Mouse (Mus musculus) ES-E14 (cell line): ENCODE measurements around the gene Ccdc88c.

Source experiments
- CHD2 ChIP-seq: IDR thresholded peaks from 2 replicates; pipeline ENCODE4 v1.6.1; 2014; ENCODE audit warnings: mild to moderate bottlenecking, low read depth, low read length, inconsistent platforms
- HCFC1 ChIP-seq: IDR thresholded peaks from 2 replicates; pipeline ENCODE4 v1.6.1; 2012; ENCODE audit warnings: low read length, inconsistent platforms, borderline replicate concordance; ENCODE audit not compliant: insufficient read depth
- MAFK ChIP-seq: IDR thresholded peaks from 2 replicates; pipeline ENCODE4 v1.6.1; 2014; ENCODE audit warnings: mild to moderate bottlenecking, low read depth, low read length, inconsistent platforms; ENCODE audit not compliant: insufficient read depth
- ZNF384 ChIP-seq: IDR thresholded peaks from 2 replicates; pipeline ENCODE4 v1.6.1; 2012; ENCODE audit warnings: low read depth, low read length, inconsistent platforms

GRCm38 (mm10) chr12:101019031-101019430 lies 9.8 kb downstream of the Ccdc88c start:
- TF ChIP-seq HCFC1: no peak
- TF ChIP-seq CHD2: no peak
- no peak for TF ChIP-seq MAFK
- TF ChIP-seq ZNF384: no peak
